Mouse (Mus musculus) liver, embryonic 14.5 days (tissue): Measurements from ENCODE around the gene Klhl30.

ENCODE experiments used
- CTCF ChIP-seq: IDR thresholded peaks from 2 replicates; pipeline ENCODE4 v1.5.1; 2016; ENCODE audit warnings: antibody characterized with exemption, low read depth, control low read depth
- EP300 ChIP-seq: IDR thresholded peaks from 2 replicates; pipeline ENCODE4 v1.6.1; 2016; ENCODE audit warnings: antibody characterized with exemption, low read depth

DNA sequence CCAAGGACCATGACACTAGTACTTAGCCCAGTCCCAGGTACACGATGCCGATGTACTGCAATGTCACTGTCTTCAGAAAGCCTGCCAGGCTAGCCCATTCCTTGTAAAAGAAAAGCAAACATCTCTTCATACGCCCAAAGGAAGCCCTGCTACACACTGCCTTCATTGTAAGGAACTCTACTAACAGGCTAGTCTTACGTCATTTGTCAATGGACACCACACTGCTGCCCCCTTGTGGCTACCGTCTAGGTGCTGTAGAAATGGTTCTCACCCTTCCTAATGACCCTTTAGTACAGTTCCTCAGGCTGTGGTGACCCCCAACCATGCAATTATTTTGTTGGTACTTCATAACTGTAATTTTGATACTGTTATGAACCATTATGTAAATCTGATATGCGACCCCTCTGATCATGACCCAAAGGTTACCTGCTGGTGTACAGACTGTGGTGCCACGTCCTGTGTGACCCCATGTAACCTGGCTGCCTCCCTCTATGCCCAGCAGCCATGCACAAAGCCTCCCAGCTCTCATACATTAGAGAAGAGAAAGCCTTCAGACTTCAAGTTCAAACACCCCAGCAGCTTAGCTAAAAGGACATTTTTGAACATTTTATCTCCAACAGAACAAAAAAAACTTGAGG, 29.8 kb downstream of the Klhl30 start:
- TF ChIP-seq CTCF (peak; percentile 92), EP300 (no peak)
